Mouse (Mus musculus) hindbrain, embryonic 14.5 days (tissue): ENCODE measurements at regions not wholly inside any gene's neighbourhood (a gene's known extent, or its start where the extent isn't known, plus 50 kb on each side); places are given as distances from the start of the nearest gene placed in this dataset.

ENCODE experiments used
- ATAC-seq: fragments of 200-750 bp; cut with Nextera tagmentation; 2 replicates; pipeline ENCODE4 v1.8.0; 2017; ENCODE audit warnings: moderate number of reproducible peaks, mild to moderate bottlenecking, moderate TSS enrichment, moderate library complexity; ENCODE audit not compliant: low FRiP score
- DNase-seq: peaks from one replicate; pipeline ENCODE4 v3.0.0-alpha.2; 2015; ENCODE audit warnings: low spot score
- H3K27ac ChIP-seq: fragments of 300-500 bp; sonication (generic); 2 replicates; pipeline ENCODE4 v1.5.1; 2014; ENCODE audit warnings: mild to moderate bottlenecking, moderate library complexity
- H3K27me3 ChIP-seq: fragments of 300-500 bp; sonication (generic); 2 replicates; pipeline ENCODE4 v1.6.1; 2014; ENCODE audit warnings: mild to moderate bottlenecking, low read length, mixed read lengths; ENCODE audit not compliant: control insufficient read depth, insufficient read depth
- H3K36me3 ChIP-seq: fragments of 300-500 bp; sonication (generic); replicated peaks from 2 replicates; pipeline ENCODE4 v1.6.1; 2014; ENCODE audit not compliant: control insufficient read depth, insufficient read depth
- H3K4me1 ChIP-seq: fragments of 300-500 bp; sonication (generic); replicated peaks from 2 replicates; pipeline ENCODE4 v1.6.1; 2014; ENCODE audit warnings: antibody characterized with exemption, low read length, mixed read lengths; ENCODE audit not compliant: control insufficient read depth, insufficient read depth
- H3K4me2 ChIP-seq: fragments of 300-500 bp; sonication (generic); replicated peaks from 2 replicates; pipeline ENCODE4 v1.6.1; 2014; ENCODE audit warnings: mild to moderate bottlenecking, moderate library complexity
- H3K4me3 ChIP-seq: fragments of 300-500 bp; sonication (generic); replicated peaks from 2 replicates; pipeline ENCODE4 v1.5.1; 2014; ENCODE audit warnings: mild to moderate bottlenecking, low read length
- H3K9ac ChIP-seq: fragments of 300-500 bp; sonication (generic); 2 replicates; pipeline ENCODE4 v1.6.1; 2014
- H3K9me3 ChIP-seq: fragments of 300-500 bp; sonication (generic); 2 replicates; pipeline ENCODE4 v1.6.1; 2016; ENCODE audit warnings: low read length; ENCODE audit not compliant: control insufficient read depth
- WGBS: fragments of 180-500 bp; shearing (Covaris S2); extraction: QIAGEN DNeasy Blood & Tissue Kit; methylation state at CpG from one replicate; pipeline ENCODE4 v1.1.7; 2014; 5-methylcytosine and 5-hydroxymethylcytosine counted together

DNA sequence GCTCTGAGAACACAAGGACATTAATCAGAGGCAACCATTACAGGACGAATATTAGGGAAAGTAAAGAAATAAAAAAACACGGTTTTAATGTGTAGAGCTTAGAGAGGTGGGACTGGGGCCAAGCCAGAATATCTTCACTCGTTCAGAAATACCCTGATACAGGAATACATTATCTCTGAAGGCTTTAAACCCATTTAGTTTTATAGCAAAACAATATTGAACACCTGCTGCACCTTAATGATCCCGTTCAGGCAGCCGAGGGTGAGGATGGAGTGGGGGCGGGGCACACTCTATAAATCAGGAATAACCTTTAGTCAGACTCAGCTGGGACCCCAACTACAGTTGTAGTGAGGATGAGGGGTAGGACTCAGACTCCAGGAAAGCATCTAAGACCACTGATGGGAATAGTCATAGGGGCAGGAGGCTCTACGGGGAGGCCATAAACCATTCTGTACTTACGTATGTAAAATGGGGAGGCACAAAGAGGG, 508.0 kb upstream of the Adam5 start:
- peak; percentile 21; the same call in 1 of the 2 replicates for ATAC-seq

DNA sequence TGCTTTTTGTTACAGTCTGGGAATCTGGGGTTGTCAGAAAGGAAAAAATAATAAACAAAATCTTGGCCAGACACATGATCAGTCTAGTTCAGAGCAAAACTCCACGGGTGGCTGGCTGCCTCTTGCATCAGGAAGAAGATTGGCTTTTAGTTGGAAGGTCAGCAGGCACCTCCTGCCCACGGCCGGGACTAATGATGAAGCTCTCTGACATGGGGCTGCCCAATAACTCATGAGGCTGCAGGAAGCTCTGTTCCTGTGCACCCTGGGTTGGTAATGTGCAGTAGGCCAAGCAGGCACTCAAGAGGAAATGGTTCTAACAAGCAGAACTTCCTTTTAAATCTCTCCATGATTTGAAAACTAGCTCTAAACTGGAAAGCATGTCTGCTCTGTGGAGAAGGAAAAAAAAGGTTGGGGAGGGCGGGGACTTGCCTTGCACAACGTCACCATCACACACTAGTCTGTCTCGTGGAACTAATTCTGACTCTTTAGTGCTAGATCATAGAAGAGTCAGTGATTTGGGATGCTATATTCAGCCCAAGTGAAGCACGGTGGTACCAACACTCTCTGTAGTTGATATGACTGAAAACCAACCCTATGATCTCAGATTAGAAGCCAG, 507.1 kb upstream of the Adam5 start:
- no peak for ATAC-seq

More for the DNA sequence above, 508.0 kb upstream of the Adam5 start:
- 56% methylated on average over 8 of the region's 8 CpGs for WGBS
- Histone ChIP-seq H3K4me2 (no peak overlapping the region), H3K36me3 (no peaks in the 10 kb centered on the region), H3K9ac (no peak overlapping the region), H3K9me3 (no peaks in the 10 kb centered on the region), H3K4me1 (peaks cover 7% of the 10 kb centered on the region; the same call in 1 of the 2 replicates), H3K4me3 (no peak overlapping the region), H3K27me3 (no peaks in the 10 kb centered on the region), H3K27ac (no peak overlapping the region)
- no peak for DNase-seq

DNA sequence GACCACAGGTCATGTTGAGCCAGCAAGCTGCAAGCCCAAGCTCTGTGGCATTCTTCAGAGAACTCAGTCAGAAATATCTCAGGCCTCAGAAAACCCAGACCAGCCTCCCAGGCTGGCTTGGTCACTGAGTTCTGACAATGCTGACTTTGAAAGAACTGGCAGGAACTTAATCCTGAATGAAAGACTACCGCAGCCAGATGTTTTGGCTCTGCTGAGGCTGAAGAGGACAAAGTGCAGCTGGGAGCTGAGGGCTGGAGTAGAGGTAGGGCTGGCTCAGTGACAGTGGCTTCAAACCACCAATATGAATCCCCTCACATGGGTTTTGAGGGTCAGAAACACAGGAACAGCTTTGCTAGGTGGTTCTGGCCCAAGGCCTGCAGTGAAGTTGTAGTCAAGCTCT, 505.6 kb upstream of the Adam5 start:
- Histone ChIP-seq H3K4me1 (peaks cover 7% of the 10 kb centered on the region; the same call in 1 of the 2 replicates), H3K9ac (no peak overlapping the region), H3K9me3 (no peaks in the 10 kb centered on the region), H3K4me2 (no peak overlapping the region), H3K36me3 (no peaks in the 10 kb centered on the region), H3K4me3 (no peak overlapping the region), H3K27me3 (no peaks in the 10 kb centered on the region), H3K27ac (no peak overlapping the region)
- no peak for ATAC-seq
- 29% methylated on average over 1 of the region's 1 CpGs for WGBS
- DNase-seq = no peak

More for the DNA sequence above, 507.1 kb upstream of the Adam5 start:
- no peak overlapping the region for H3K9ac ChIP-seq
- no peaks in the 10 kb centered on the region for H3K36me3 ChIP-seq
- 72% methylated on average over 7 of the region's 7 CpGs for WGBS
- H3K4me3 ChIP-seq = no peak overlapping the region
- H3K4me1 ChIP-seq = peaks cover 7% of the 10 kb centered on the region; the same call in 1 of the 2 replicates
- no peaks in the 10 kb centered on the region for H3K27me3 ChIP-seq
- no peak overlapping the region for H3K27ac ChIP-seq
- H3K4me2 ChIP-seq = no peak overlapping the region
- no peak for DNase-seq
- no peaks in the 10 kb centered on the region for H3K9me3 ChIP-seq

DNA sequence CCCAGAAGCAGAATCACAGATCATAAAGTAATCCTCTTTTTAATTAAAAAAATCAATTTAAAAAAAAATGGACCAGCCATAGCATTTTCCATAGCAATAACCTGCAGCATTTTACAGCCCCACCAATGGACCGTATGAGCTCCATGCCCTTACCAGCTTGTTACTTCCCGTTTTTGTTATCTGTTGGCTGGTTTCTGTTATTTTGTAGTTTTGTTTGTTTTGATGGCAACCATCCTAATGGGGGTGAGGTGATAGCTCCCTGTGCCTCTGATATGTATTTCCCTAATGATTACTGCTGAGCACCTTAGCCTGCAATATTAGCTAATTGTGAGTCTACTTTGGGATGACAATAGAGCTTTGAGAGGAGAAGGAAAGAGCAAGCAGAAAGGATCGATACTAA, 504.1 kb upstream of the Adam5 start:
- no peak overlapping the region for H3K9ac ChIP-seq
- no peaks in the 10 kb centered on the region for H3K27me3 ChIP-seq
- ATAC-seq = no peak
- no peaks in the 10 kb centered on the region for H3K36me3 ChIP-seq
- WGBS = 67% methylated on average over 3 of the region's 3 CpGs
- H3K27ac ChIP-seq = no peak overlapping the region
- H3K4me3 ChIP-seq = no peak overlapping the region
- no peak overlapping the region for H3K4me2 ChIP-seq
- no peak for DNase-seq
- H3K9me3 ChIP-seq = no peaks in the 10 kb centered on the region
- peaks cover 7% of the 10 kb centered on the region; the same call in 1 of the 2 replicates for H3K4me1 ChIP-seq

DNA sequence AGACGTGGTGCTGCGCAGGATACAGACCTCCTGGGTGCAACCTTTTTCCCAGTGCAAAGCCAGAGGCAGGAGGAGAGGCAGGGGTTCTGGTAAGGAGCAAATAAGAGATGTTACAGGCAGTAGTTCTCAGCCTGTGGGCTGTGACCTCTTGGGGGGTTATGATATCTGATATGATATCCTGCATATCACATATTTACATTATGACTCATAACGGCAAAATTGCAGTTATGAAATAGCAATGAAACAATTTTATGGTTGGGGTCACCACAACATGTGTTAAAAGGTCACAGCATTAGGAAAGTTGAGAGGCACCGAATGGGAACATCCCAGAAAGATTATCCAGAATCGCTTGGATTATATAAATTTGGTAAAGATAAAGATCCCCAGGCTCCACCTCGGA, 502.8 kb upstream of the Adam5 start:
- H3K27ac ChIP-seq = no peak overlapping the region
- H3K4me1 ChIP-seq = peaks cover 4% of the 10 kb centered on the region; the same call in 1 of the 2 replicates
- ATAC-seq = no peak
- no peak overlapping the region for H3K9ac ChIP-seq
- 87% methylated on average over 6 of the region's 6 CpGs for WGBS
- H3K4me2 ChIP-seq = no peak overlapping the region
- no peaks in the 10 kb centered on the region for H3K9me3 ChIP-seq
- H3K27me3 ChIP-seq = no peaks in the 10 kb centered on the region
- H3K36me3 ChIP-seq = no peaks in the 10 kb centered on the region
- H3K4me3 ChIP-seq = no peak overlapping the region
- no peak for DNase-seq

DNA sequence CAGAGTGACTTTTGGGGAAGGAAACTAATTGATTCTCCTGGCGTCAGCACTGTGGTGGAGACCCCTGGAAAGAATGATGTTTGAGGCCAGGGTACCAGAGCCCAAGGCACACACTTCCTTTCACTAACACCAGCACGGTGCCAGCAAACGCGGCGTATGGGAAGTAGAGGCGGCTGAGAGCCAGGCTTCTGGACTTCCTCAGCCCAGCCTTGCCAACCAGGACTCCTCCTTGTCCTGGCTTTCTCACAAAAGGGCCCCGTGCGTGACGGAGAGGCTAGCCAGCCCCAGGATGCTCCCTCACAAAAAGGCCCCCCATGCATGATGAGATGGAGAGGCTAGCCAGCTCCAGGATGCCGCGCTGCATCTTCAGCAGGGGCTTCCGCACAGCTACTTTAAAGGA, 502.1 kb upstream of the Adam5 start:
- Histone ChIP-seq H3K4me2 (no peak overlapping the region), H3K4me1 (no peaks in the 10 kb centered on the region), H3K4me3 (no peak overlapping the region), H3K9me3 (no peaks in the 10 kb centered on the region), H3K9ac (no peak overlapping the region), H3K27ac (no peak overlapping the region), H3K27me3 (no peaks in the 10 kb centered on the region), H3K36me3 (no peaks in the 10 kb centered on the region)
- 54% methylated on average over 12 of the region's 12 CpGs for WGBS
- DNase-seq = no peak
- peak; percentile 82; the same call in 1 of the 2 replicates for ATAC-seq

DNA sequence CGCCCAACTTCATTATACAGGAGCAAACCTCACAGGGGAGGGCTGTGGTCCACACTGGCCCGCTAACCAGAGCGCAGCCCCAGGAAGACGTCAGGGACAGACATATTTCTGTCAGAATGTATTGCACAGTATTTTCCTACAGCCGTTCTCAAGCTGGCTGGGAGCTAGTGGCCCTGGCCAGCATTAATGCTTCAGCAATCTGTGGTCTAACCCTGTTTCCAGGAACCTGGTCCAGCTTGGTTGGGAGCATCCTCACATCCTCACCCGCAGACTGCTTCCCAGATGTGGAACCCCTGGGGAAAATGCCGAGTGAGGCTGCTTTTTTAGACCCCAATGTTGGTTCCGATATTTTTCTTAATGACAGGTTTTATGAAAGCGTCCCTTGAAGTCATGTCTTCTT, 500.6 kb upstream of the Adam5 start:
- H3K4me3 ChIP-seq = no peak overlapping the region
- H3K4me1 ChIP-seq = no peaks in the 10 kb centered on the region
- 92% methylated on average over 9 of the region's 9 CpGs for WGBS
- H3K36me3 ChIP-seq = no peaks in the 10 kb centered on the region
- H3K9me3 ChIP-seq = no peaks in the 10 kb centered on the region
- DNase-seq = no peak
- no peak overlapping the region for H3K27ac ChIP-seq
- no peaks in the 10 kb centered on the region for H3K27me3 ChIP-seq
- ATAC-seq = no peak
- no peak overlapping the region for H3K9ac ChIP-seq
- no peak overlapping the region for H3K4me2 ChIP-seq

DNA sequence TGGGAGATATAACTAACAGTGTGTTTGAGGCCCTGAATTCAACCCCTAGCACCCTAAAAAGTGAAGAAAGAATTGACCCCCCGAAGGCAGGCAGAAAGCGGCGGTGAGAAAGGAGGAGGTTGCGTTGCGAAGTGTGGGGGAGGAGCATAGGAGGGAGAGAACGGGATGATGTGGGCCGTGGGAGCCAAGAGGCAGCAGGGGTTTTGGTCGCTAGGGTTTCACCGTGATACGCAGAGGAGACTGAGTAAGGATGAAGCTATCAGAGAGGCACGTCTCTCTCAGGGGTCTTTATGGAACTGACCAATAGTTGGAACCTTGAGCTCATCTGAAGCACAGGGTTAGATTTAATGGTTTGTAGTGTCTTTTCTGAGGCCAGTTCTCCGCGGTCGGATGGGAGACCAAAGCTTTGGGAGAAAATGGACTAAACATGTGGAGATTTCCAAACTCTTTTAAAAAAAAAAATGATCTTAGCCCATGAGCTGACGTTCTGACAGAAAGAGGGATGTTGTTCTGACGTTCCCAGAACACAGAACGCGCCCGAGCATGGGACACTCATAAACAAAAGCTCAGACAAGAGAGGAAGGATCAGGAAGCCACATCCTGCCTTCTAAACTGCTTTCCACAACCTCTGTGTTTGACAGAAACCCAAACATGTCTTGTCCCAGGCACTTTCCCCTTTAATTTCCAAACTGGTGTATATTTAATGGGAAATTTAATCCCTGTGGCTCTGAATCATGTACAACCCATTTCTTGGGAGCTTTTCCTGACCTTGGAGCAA, 499.7 kb upstream of the Adam5 start:
- Histone ChIP-seq H3K4me1 (no peaks in the 10 kb centered on the region), H3K9ac (no peak overlapping the region), H3K4me2 (no peak overlapping the region), H3K9me3 (no peaks in the 10 kb centered on the region), H3K27ac (no peak overlapping the region), H3K4me3 (no peak overlapping the region), H3K36me3 (no peaks in the 10 kb centered on the region), H3K27me3 (no peaks in the 10 kb centered on the region)
- WGBS = 60% methylated on average over 19 of the region's 19 CpGs
- DNase-seq (no peak), ATAC-seq (no peak)

DNA sequence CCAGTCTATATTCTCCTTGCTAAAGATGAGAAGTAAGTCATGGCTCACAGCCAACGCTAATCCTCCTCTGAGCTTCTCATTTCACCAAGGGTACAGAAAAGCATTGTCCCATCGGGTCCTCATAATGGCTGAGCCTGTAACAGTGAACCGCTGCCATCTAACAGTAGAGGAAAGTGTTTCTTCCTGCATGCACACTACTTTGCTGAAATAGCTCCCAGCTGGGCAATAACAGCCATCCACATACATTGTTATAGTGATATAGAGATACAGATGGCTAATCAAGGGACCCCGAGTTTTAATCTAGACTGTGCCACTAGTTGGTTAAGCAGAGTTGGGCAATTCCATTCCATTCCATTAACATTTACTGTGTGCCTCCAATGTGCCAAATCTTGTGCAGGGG, 492.2 kb upstream of the Adam5 start:
- WGBS = 77% methylated on average over 4 of the region's 4 CpGs
- Histone ChIP-seq H3K27me3 (no peaks in the 10 kb centered on the region), H3K4me1 (peaks cover 4% of the 10 kb centered on the region; the same call in 1 of the 2 replicates)

More for the DNA sequence above, 492.2 kb upstream of the Adam5 start:
- no peaks in the 10 kb centered on the region for H3K36me3 ChIP-seq
- H3K27ac ChIP-seq = no peak overlapping the region
- no peak overlapping the region for H3K9ac ChIP-seq
- no peak for DNase-seq
- H3K4me3 ChIP-seq = no peak overlapping the region
- H3K9me3 ChIP-seq = no peaks in the 10 kb centered on the region
- ATAC-seq = no peak
- no peak overlapping the region for H3K4me2 ChIP-seq
